Mouse (Mus musculus): ENCODE measurements at regions not wholly inside any gene's neighbourhood (a gene's known extent, or its start where the extent isn't known, plus 50 kb on each side); places are given as distances from the start of the nearest gene placed in this dataset.
A peak's percentile ranks its signal among the peaks of the same experiment; 100 is the strongest.
"Not testable (repeated sequence)": the region's sequence is repeated elsewhere in the genome, so short reads cannot be mapped to it uniquely, and the experiment has no call there.

DNA sequence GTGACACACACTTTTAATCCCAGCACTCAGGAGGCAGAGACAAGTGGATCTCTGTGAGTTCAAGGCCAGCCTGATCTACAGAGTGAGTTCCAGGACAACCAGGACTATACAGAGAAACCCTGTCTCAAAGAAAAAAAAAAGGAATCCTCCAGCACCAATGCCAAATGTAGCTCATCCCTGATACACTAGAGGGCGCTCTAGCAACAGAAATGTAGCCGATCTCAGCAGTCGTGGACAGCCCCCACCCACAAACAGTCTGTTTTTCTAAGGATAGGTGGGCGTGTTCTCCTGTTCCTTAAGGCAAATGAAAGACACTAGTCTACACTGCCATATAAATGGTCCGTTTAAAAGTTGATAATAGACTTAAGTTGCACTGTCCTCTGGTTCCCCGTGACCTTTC is 2447.9 kb upstream of the Gm8797 start:
- H3K4me1 ChIP-seq; H3K4me3 ChIP-seq; H3K9ac ChIP-seq (replicated peaks); H3K36me3 ChIP-seq; H3K4me2 ChIP-seq (replicated peaks); H3K27ac ChIP-seq (replicated peaks); H3K27me3 ChIP-seq: not testable (repeated sequence)
- WGBS = 33% methylated on average over 6 of the region's 6 CpGs
- 0 out of 2 replicates have a peak, but pooled peaks have one; percentile 47 for ATAC-seq (ENCODE audit: low FRiP score, low read depth)
- H3K9me3 ChIP-seq = peaks cover 25% of the 10 kb centered on the region

DNA sequence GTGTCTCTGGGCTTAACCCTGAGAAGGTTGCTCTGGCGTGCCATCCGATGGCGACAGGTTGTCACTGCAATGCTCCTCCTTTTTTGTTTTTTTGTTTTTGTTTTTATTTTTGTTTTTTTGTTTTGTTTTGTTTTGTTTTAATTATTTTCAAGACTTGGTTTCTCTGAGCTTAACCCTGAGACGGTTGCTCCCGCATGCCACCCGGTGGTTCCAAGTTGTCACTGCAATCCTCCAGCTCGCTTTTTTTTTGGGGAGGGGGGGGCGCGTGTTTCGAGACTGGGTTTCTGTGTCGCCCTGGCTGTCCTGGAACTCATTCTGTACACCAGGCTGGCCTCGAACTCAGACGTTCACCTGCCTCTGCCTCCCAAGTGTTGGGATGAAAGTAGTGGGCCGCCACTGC is 2442.1 kb upstream of the Gm8797 start:
- 73% methylated on average over 14 of the region's 14 CpGs for WGBS
- ATAC-seq (ENCODE audit: low FRiP score, low read depth) = no peak
- Histone ChIP-seq H3K36me3 (no peaks in the 10 kb centered on the region), H3K9me3 (peaks cover 14% of the 10 kb centered on the region), H3K27me3 (no peaks in the 10 kb centered on the region), H3K4me3 (no peak overlapping the region), H3K4me2 (replicated peaks) (peak overlapping the region; percentile 31), H3K9ac (replicated peaks) (no peak overlapping the region), H3K4me1 (no peaks in the 10 kb centered on the region), H3K27ac (replicated peaks) (no peak overlapping the region)

DNA sequence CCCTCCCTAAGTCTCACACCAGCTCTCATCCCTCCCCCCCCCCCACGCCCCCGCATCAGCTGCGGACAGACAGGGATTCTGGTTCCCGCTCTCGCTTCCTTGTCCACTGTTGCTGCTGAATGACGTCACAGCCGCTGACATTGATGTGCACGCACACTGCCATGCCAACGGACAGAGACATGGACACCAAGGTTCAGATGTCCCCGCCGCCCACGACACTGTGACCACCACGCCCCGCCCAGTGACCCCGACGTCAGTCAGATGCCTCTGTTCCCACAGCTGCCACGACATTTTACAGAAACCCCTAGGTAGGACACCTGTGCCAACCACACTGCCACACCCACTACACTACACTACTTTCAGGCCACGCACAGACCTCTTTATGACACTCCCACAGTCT is 2441.6 kb upstream of the Gm8797 start:
- Histone ChIP-seq H3K4me2 (replicated peaks) (peak overlapping the region; percentile 31), H3K27me3 (no peaks in the 10 kb centered on the region), H3K4me1 (no peaks in the 10 kb centered on the region), H3K4me3 (no peak overlapping the region), H3K9ac (replicated peaks) (no peak overlapping the region), H3K36me3 (no peaks in the 10 kb centered on the region), H3K27ac (replicated peaks) (no peak overlapping the region), H3K9me3 (peaks cover 12% of the 10 kb centered on the region; the same call in 1 of the 2 replicates)
- WGBS = 64% methylated on average over 18 of the region's 18 CpGs
- peak; percentile 44; the same call in 1 of the 2 replicates for ATAC-seq (ENCODE audit: low FRiP score, low read depth)

DNA sequence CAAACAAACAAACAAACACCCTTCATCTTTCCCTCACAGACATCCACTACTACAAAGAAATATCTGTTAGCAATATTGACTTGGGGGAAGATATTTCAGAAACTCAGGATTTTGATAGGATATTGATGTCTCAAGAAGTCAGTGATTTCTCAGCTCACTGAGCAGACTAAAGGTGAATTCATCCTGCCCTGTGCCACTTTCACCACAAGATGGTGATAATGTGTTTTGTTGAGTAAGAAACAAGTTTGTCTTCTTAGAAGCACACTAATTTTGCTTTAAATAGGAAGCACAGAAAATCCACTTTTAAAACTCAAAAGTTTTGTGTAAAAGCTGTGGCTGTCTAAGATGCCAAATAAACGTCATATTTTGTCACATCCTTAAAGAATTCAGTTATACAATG is 2439.8 kb upstream of the Gm8797 start:
- Histone ChIP-seq H3K9ac (replicated peaks) (no peak overlapping the region), H3K9me3 (peaks cover 12% of the 10 kb centered on the region; the same call in 1 of the 2 replicates), H3K27ac (replicated peaks) (no peak overlapping the region), H3K27me3 (no peaks in the 10 kb centered on the region), H3K4me1 (no peaks in the 10 kb centered on the region), H3K4me2 (replicated peaks) (no peak overlapping the region), H3K4me3 (no peak overlapping the region), H3K36me3 (no peaks in the 10 kb centered on the region)
- 47% methylated on average over 1 of the region's 1 CpGs for WGBS
- no peak for ATAC-seq (ENCODE audit: low FRiP score, low read depth)

DNA sequence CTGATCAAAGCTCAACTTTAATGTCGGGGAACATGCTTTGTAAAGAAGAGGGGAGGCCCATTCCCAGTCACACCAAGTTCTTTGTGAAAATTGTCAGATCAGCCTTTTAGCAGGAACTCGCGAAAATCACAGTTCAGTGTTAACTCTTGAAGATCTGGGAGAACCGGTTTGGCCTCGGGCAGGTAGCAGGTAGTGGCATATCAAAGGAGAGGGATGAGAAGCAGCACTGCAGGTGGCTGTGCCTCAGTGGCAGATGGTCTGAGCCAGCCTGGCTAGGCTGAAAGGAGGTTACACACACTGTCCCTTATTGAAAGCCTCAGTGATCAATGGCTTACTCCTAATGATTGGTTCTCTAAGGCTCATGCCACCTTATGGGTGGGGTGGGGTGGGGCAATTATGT is 2401.0 kb upstream of the Gm8797 start:
- H3K4me1 ChIP-seq = no peaks in the 10 kb centered on the region
- H3K36me3 ChIP-seq = no peaks in the 10 kb centered on the region
- no peaks in the 10 kb centered on the region for H3K27me3 ChIP-seq
- no peak for ATAC-seq (ENCODE audit: low FRiP score, low read depth)
- no peak overlapping the region for H3K4me3 ChIP-seq
- H3K9me3 ChIP-seq = peaks cover 4% of the 10 kb centered on the region; the same call in 1 of the 2 replicates
- no peak overlapping the region for H3K4me2 ChIP-seq (replicated peaks)
- 68% methylated on average over 5 of the region's 5 CpGs for WGBS
- H3K9ac ChIP-seq (replicated peaks) = no peak overlapping the region
- no peak overlapping the region for H3K27ac ChIP-seq (replicated peaks)

DNA sequence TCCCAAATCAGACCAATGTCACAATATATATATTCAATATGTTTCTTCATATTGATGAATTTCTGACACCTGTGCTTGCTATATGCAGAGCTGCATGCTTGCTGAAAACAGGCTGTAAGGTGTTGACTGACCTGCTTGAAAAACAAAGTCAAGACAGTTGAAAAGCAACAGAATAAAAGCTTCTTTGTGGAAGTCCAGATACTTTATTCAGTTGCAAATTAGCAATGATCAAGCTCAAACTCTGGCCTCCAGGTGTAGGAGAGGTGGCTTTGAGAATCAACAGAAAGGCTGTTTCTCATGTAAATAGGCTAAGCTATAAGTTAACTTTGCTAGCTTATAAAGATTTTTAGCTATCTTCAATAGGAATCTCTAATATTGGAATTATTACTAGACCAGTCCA is 2379.7 kb upstream of the Gm8797 start:
- H3K4me1 ChIP-seq; H3K9me3 ChIP-seq; H3K27me3 ChIP-seq; H3K4me2 ChIP-seq (replicated peaks); H3K9ac ChIP-seq (replicated peaks); H3K27ac ChIP-seq (replicated peaks); H3K36me3 ChIP-seq; ATAC-seq (ENCODE audit: low FRiP score, low read depth); H3K4me3 ChIP-seq: not testable (repeated sequence)

DNA sequence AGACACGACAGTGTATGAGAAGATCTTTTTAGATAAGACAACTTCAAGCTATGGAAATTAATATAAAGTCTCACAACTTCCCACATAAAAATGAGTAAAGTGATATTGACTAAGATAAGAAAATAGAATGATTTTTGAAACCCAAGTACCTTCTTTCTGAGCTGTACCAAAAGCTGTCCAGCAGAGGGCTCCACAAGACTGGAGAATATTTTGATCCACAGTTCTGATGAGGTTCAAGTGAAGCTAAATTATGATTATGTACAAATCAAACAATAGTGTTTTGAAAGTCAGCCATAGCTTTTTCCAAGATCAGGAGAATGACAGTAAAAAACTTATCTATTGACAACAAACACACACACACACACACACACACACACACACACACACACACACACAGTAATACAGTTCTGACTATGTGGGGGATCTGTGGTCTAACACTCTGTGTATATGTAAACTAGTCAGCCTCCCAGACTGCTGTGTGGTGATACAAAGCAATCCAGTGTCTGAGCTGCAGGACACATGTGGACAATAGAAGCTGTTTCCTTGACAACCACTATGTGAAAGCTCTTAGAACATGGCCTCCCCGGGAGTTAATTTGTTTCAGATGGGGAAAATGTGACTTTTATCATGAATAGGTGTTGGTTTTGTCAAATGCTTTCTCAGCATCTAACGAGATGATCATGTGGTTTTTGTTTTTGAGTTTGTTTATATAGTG is 2362.4 kb upstream of the Gm8797 start:
- WGBS = 15% methylated on average over 3 of the region's 3 CpGs

More for the DNA sequence above, 2362.4 kb upstream of the Gm8797 start:
- Histone ChIP-seq H3K9ac (replicated peaks) (no peak overlapping the region), H3K27ac (replicated peaks) (no peak overlapping the region), H3K4me3 (no peak overlapping the region), H3K36me3 (no peaks in the 10 kb centered on the region), H3K27me3 (peaks cover 6% of the 10 kb centered on the region), H3K4me1 (no peaks in the 10 kb centered on the region), H3K4me2 (replicated peaks) (no peak overlapping the region), H3K9me3 (no peaks in the 10 kb centered on the region)
- peak; percentile 99 for ATAC-seq (ENCODE audit: low FRiP score, low read depth)

All from midbrain, embryonic 12.5 days (tissue).